Mouse (Mus musculus) brain, embryonic 18.5 days (tissue): ENCODE results near the gene Myo18a.

ENCODE experiments used
- DNase-seq: peaks from one replicate; pipeline ENCODE4 v3.0.0-alpha.2; 2012; ENCODE audit warnings: low read depth, low spot score

The Myo18a gene

GRCm38 (mm10) chr11:77872236-77872635 is 109.2 kb downstream of the Myo18a start:
- no peak for DNase-seq

GRCm38 (mm10) chr11:77872685-77873084 is 109.6 kb downstream of the Myo18a start:
- DNase-seq: no peak

GRCm38 (mm10) chr11:77873116-77873515 is 110.1 kb downstream of the Myo18a start:
- no peak for DNase-seq

- no peak for DNase-seq
Measured at GRCm38 (mm10) chr11:77874685-77875231, 111.7 kb downstream of the Myo18a start.

GRCm38 (mm10) chr11:77875269-77875668 is 112.2 kb downstream of the Myo18a start:
- DNase-seq: no peak

GRCm38 (mm10) chr11:77875847-77876759 is 113.1 kb downstream of the Myo18a start:
- DNase-seq: no peak

GRCm38 (mm10) chr11:77876760-77877148 is 113.7 kb downstream of the Myo18a start:
- DNase-seq: no peak

- no peak for DNase-seq
Measured at GRCm38 (mm10) chr11:77884524-77885245, 121.6 kb downstream of the Myo18a start.

GRCm38 (mm10) chr11:77885246-77885575 is 122.2 kb downstream of the Myo18a start:
- DNase-seq: no peak

- no peak for DNase-seq
Measured at GRCm38 (mm10) chr11:77887373-77887960, 124.4 kb downstream of the Myo18a start.

- DNase-seq: no peak
Measured at GRCm38 (mm10) chr11:77888846-77889245, 125.8 kb downstream of the Myo18a start.

GRCm38 (mm10) chr11:77889484-77889883 is 126.4 kb downstream of the Myo18a start:
- DNase-seq: no peak

GRCm38 (mm10) chr11:77890648-77891258 is 127.7 kb downstream of the Myo18a start:
- no peak for DNase-seq

GRCm38 (mm10) chr11:77892883-77893282 is 129.8 kb downstream of the Myo18a start:
- DNase-seq: no peak

GRCm38 (mm10) chr11:77893283-77893682 is 130.2 kb downstream of the Myo18a start:
- no peak for DNase-seq

GRCm38 (mm10) chr11:77893787-77894718 is 131.0 kb downstream of the Myo18a start, which contains the start of gene Pipox:
TSS of gene Pipox (minus strand) at chr11:77894096.
- DNase-seq: no peak

GRCm38 (mm10) chr11:77894967-77895366 is 131.9 kb downstream of the Myo18a start:
- no peak for DNase-seq

GRCm38 (mm10) chr11:77896011-77896410 is 133.0 kb downstream of the Myo18a start:
- DNase-seq: no peak

GRCm38 (mm10) chr11:77896480-77896819 is 133.4 kb downstream of the Myo18a start:
- DNase-seq: no peak
